Mouse (Mus musculus) adrenal gland, postnatal 0 days (tissue): ENCODE data around the gene Usp31. TPM values are rescaled to one million over a fixed set of nuclear protein-coding genes. Genes with fewer than 3 reads are reported as not detected.

ENCODE experiments used
- polyA plus RNA-seq: library from polyadenylated mRNA; unstranded; fragments of >200 nt; fragmentation: Nextera tagmentation; extraction: Ambion mirVana; gene quantifications from 2 replicates; pipeline ENCODE4 v1.2.1, GENCODE M21; 2015

Gene Usp31
- polyA plus RNA-seq = 1.1 and 1.2 TPM in 2 replicates

DNA sequence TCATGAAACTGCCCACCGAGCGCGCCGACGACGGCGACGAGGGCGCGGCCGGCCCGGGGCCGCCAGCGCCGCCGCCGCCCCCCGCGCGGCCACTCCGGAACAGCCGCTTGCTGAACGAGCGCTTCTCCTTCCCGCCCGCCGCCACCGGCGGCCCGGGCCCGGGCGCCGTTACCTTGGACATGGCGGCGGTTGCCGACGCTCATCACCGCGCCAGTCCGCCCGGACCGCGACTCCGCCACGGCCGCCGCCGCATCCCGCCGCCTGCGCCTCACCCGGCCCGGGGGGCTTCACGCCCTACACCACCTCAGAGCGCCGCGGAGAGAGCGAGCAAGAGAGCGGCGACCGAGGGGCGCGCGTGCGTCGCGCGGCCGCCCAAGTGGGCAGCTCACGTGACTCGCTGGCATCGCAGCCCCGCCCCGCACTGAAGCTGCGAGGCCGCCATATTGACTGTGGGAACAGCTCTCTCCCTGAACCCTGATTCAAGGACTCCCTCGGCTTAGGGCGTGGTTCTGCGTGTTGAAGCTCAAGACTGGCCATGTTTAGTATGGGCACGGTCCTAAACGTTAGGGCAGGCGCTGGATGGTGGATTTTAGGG, at the start of gene Usp31:
TSS of gene Usp31 (minus strand) at position 181 of the 595 bp plus-strand sequence.

DNA sequence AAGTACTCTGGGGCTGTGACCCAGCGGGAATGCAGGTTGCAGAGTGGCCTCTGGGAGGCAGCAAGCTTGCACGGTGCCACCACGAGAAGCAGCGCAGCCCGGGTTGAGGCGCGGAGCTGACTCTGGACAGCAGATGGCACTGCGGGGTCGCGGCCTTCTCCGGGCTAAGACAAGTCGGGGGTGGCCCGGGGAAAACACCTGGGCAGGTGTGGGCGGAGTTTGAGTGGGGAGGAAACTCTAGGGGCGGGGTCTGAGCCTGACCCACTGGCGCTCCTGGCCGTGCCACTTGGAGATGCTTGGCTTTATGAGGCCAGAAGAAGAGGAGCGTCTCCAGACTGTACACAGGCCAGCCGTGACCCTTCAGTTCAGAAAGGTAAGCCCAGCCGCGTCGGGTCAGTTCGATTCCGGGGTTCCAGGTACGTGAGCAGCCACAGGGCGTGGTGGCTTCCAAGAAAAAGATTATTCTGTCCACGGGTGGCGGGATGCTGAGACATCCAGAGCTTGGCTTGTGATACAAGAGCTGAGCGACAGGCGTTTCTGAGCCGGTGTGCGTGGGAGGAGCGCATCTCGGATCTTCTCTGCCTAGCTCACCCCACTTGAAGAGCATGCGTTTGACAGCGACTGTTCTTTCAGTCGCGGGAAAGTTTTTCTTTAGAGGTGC, 27.2 kb upstream of the Usp31 start, which contains the start of gene Scnn1g:
TSS of gene Scnn1g (plus strand) at position 309 of the 661 bp plus-strand sequence.

Other genes with a start within 250 kb of the Usp31 start
- 0.84 and 1.1 TPM in 2 replicates for gene Scnn1g, start 27.2 kb upstream of the Usp31 start, polyA plus RNA-seq
- gene Scnn1b, start 157.8 kb upstream of the Usp31 start, polyA plus RNA-seq = 0.57 and 2.7 TPM in 2 replicates